Mouse (Mus musculus): ENCODE data around the gene Npcd.

The Npcd gene

DNA sequence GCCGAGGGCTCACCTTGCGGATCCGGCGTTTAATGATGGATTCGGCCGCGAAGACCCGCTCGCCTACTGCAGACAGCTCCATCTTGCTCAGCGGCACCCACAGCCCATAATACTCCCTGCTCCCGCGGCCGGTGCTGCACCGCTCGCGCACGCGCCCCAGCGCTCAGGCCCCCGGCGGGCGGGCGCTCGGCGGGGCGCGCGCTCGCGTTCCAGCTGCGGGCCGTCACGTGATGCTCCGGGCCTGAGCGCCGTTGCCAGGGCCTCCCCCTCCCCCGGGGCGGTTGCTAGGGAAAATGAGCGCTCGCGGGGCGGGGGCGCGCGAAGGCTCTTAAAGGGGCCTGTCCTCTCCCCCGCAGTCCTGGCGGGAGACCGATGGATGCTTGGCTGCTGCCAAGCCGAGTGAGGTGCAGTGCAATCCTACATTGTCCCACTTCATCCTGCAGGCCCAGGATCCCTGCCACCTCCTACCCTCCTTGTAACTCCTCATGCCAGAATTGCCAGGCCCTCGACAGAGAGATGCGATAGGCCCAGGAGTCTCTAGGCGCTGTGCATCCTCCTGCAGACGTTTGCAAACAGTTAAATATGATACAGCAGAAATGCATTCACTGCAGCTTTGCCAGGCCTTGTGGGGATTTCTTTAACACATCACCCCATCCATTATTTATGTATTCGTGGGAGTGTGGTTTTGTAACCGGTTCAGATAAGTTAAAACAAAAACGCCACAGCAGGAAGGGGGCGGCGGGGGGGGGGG lies at the start of gene Npcd, which contains the start of gene Cbx6:
TSS of gene Npcd (minus strand) at position 108 of the 751 bp plus-strand sequence.
TSS of gene Cbx6 (minus strand) at position 559 of the 751 bp plus-strand sequence.
- peak; percentile 98 for DNase-seq

DNA sequence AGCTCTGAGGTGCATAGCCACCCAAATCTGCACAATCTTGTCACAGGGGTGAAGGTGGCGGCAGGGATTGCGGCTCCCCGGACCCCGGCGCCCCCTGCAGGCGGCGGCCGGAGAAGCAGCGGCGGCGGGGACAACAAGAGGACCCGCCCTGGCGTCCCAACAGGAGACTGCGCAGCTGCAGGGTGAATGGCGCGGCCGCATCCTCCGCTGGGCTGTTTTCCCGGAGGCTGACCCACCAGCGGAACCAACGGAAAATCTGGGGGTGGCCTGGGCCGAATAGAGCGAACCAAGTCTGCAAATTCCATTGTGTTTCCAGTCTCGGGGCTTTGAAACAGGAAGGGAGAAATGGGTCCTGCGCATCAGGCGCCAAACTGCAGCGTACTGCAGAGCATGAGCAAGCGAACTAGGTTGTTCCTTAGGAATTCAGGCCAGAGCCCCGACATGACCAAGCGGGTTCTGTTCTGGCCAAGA lies 49.4 kb upstream of the Npcd start:
- DNase-seq = peak; percentile 97

DNA sequence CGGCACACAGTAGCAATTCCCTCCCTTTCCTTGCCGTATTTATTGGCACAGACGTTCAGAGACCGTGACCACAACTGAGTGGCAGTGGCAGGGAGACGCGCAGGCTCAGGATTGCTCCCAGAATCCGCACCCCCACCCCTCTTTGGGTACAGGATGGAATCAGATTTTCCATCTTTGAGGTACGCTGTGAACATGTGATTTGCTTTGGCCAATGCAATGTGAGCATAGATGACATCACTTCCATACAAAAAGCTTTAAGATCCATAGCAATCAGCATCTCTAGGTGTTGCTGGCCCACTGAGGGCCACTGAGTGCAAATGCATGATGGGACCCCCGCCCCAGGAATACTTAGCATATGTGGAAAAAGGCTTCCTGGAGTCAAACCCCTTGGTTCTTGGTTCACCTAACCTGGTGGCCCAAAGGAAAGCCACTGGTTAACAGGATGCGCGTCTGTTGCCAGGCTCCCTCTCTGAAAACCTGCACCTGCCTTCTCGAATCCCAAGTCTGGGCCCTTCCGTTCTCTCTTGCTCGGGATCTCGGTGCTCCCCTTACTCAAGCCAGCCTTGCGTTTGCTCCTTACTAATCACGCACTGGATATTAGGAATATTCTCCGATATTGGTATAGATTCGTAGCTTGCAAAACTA lies 48.7 kb upstream of the Npcd start:
- peak; percentile 21 for DNase-seq

DNA sequence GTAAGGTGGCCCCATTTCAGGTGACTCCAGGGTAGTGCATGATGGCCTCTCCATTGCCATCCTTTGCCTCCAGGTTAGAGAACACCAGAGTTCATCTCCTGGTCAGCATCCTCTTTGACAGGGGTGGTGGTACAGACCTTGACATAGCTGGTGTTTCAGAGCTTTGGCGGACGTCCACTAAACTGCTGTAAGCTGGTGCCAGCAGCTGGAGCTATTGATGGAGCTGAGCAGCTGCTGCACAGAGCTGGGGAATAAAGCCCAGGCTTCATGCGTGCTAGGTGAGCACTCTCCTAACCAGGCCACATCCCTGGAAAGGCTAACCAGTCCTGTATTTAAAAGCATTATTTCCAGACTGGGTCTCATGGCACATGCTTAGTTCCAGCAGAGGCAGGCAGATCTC lies 46.4 kb upstream of the Npcd start:
- no peak for DNase-seq

DNA sequence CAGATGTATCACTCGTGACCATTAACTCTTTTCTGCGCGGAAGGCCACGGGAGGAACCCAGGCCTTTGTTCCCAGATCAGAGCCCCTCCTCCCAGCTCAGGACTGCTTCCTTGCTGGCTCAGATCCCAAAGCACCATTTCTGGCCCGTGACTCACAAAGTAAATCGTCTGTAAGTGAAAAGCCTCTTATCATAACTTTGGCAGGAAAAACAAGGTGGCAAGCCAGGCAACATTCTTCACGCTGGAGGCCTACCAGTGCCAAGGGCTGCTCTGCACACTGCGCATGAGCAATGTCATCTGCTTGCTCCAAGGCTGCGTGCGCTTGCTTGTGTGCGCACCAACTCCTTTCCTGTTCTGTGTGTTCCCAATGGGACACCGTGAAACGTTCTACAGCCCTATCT lies 45.3 kb upstream of the Npcd start:
- peak; percentile 97 for DNase-seq

DNA sequence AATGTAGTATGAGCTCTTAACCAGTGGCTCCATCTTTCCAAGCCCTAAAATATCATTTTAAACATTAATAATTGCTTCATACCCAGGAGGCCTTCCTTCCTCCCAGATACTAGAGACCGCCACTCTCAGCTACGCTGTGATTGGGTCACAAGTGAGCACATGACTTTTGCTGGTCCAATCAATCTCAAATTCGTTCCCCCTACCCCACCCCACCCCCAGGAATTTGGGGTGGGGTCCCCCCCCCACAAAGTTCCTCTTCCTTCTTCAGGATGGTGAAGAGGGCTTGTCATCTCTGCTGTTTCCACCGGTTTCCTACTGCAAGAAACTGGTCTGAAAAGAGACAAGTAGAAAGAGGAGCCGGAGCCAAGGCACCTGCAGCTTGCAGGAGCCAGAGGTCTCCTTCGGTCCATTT lies 44.7 kb upstream of the Npcd start:
- DNase-seq = peak; percentile 73

DNA sequence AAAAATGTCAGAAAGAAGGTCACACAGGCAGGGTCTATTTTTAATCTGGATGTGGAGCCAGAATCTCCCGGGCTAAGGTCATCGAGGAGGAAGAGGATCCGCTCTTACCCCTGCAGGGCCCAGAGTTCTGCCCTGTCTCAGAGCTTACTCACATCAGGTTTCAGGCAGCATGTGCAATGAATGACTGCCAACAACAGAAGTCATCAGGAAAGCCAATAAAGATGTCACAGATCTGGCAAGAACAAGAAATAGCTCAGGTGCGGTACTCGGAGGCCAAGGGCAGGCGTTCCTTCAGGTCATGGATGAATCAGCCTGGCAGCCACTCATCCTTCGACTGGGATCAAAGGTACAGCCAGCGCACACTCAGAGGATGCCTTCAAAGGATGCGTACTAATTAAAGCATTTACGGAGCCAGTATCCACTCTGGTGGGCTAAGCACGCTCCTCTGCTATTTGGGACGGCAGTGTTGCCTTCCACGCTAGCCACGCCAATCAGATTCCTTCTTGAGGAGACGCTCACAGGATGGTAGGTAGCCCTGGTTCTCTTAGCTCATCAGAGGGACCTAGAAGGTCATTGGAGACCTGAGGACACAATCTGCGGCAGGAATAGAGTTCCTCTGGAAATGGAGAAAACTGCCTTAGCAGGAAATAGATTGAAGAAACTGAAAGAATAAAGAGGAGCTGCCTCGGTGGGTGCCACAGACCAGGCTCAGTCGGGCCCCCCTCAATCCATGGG lies 41.4 kb upstream of the Npcd start:
- no peak for DNase-seq

DNA sequence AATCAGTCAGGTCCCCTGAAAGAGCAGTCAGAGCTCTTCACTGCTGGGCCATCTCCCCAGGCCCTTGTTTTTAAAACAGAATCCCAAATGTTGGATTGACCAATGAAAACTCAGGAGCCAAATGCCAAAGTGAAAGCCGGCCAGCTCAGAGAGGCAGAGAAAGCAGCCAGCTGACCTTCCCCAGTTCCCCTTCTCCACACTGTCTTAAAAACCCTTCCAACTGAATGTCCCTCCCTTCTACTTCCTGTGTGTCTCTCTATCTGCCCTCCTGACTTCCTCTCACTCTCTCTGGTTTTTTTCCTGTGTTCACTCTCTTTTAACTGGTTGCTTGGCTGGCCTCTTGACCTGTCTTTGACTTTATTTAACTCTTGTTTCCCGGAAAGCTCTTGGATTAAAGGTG lies 40.0 kb upstream of the Npcd start:
- no peak for DNase-seq

DNA sequence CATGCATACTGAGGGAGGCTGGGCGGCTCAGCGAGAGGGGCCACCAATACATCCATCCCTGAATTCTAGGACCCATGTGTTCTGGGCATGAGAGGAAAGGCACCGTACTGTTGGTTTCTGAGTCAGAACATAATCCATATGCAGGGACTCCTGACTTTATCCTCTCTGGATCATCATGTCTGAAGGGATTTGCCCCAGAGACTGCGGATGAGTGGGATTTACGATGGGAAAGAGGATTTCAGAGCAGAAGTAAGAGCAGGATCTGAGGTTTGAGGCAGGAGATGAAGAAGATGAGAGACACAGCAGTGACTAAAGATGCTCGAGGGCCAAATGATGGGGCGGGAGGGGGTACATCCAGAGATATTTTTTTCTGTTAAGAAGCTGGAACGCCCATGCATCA lies 39.5 kb upstream of the Npcd start:
- DNase-seq = no peak

DNA sequence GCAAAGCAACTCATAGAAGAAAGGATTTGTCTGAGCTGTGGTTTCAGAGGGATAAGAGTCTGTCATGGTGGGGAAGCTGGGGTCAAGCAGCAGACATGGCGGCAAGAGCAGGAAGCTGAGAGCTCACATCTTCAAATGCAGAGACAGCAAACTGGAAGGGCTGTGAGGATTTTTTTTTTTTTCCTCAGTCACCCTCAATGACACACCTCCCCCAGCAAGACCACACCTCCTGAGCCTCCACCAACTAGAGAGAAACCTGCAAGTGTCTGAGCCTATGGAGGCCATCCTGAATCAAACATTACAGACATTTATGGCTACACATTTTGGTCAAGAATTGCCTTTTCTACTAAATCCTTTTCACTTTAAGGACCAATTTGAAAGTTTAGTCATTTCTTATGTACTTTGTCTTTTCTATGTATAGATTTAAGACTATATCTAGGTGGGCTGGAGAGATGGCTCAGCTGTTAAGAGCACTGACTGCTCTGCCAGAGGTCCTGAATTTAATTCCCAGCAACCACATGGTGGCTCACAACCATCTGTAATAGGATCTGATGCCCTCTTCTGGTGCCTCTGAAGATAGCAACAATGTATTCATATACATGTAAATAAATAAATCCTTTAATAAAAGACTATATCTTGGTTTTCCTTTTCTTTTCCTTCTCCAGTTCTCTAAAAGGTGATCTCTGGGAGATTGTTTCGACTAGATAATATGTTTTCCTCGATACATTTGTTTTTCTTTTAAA lies 33.4 kb upstream of the Npcd start:
- no peak for DNase-seq

DNA sequence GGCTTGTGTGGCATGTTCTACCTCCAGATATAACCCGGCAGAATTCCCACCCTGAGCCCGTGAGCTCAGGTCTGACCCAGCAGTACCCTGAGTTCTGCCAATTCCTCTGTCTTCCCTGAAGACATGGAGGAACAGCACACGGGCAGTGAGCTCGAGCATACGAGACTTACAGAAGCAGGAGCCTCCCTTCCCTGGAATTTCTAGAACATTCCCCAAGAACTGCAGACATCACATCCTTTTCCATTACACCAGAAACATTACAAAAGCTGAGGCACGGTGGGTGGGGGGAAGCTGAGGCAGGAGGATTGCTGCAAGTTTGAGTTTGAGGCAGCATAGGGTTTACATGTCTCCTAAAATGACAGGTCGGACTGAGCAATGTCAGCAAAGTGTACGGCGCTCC lies 25.8 kb upstream of the Npcd start:
- DNase-seq = no peak

DNA sequence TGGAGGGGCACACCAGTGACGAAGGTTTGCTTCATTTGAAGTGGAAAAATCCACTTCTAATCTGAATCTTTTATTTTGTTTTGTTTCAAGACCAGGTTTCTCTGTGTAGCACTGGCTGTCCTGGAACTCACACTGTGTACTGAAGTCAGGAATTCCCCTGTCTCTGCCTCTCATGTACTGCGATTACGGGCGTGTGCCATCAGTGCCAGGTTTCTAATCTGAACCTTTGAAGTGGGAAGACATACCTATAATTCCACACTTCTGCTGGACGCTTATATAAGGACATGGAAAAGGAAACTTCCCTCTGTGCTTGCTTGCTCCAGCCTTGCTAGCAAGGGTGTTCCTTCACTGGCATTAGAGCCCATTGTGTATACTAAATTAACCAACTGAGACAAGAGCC lies 24.9 kb upstream of the Npcd start:
- DNase-seq = no peak

DNA sequence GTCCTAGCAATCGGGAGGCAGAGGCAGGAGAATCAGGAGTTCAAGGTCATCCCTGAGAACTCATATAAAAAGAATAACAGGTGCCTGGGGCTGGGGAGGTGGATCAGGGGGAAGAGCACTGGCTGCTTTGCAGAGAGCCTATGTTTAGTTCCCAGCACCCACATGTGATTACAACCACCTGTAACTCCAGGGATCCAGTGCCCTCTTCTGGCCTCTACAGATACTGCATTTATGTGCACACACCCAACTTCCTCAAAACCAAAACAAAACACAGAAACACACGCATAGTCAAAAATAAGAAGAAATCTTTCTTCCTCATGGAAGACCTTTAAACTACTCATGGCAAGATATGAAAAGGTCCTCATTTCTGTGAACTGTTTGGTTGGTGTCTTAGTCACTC lies 16.1 kb upstream of the Npcd start:
- no peak for DNase-seq

DNA sequence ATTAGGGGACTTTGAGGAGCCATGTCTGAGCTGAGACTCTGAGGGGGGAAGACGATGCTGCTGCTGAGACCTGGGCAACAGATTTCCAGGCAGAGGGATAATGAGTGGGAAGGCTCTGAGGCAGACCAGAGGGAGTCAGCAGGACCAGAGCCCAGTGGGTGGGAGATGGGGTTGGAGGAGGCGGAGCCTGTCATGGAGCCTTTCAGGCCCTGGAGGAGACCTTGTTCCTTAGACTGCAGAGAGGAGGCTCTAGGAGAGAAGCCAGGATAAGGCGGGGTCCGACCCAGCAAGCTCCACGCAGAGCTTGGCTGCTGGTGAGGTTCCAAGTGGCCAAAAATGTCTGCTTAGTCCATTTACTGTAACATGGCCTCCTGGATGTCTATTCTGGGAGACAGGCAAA lies 13.1 kb upstream of the Npcd start:
- peak; percentile 77 for DNase-seq

DNA sequence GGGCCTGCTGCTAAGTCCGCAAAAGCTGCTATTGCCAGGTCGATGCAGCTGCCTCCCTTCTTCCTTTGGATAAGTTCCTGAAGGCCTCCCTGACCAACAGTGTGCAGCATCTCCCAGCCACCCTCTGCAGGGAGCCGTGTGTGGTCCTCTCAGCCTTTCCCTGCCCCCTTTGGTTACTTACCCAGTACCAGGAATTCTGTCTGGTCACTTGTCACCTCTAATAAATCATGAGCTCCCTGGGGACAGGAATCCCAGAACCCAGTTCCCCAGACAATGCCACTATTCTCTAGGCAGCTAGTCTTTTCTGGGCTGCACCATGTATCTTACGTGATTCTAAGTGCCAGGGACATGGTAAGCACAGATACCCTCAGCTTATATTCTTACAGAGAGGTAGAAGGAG lies 11.9 kb upstream of the Npcd start:
- DNase-seq = no peak

DNA sequence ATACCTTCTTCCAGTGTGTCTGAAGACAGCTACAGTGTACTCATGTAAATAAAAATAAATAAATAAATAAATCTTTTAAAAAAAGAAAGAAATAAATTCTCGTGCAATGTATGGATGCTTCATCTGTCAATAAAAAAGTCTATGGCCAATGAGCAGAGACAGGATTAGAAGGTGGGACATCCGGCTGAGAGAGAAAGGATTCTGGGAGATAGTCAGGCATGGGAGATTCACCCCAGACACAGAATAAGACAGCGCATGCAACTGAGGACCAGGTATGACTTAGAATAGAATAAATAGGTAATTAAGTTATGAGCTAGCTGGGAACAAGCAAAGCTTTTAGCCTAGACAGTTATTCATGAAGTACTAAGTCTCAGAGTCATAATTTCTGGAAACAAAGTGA lies 8.9 kb upstream of the Npcd start:
- DNase-seq = no peak

DNA sequence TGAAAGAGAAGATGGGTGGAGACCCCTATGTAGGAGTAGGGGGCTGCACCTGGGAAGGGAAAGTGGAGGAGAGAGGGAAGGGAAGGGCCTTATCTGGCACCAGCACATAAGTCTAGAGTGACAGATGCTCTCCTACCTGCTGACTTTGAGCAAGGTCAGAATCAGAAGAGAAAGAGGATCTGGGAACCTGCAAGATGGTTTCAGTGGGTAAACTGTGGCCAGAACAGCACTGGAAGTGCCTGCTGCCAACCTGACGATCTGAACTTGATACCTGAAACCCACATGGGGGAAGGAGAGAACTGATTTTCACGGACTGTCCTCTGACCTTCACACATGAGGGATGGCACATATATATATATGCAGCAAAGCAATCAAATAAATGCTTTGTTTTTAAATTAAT lies 6.2 kb upstream of the Npcd start:
- no peak for DNase-seq

DNA sequence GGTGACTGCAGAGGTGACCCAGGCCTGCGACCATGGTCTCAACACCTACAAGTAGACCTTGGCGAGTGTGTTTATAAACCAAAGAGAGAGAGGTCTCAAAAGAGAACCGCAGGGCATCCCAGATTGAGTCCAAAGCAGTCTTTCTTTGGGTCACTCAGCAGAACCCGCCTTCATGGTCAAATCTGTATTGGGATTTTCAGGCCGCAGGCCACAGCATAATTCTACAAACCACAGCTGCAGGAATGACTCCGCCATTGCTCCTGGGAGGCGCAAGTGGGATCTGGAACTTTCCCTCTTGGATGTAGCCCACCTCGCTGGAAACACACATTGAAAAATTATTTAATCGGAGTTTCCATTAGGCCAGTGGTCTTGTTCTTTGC lies 834 bp upstream of the Npcd start:
- DNase-seq = no peak

DNA sequence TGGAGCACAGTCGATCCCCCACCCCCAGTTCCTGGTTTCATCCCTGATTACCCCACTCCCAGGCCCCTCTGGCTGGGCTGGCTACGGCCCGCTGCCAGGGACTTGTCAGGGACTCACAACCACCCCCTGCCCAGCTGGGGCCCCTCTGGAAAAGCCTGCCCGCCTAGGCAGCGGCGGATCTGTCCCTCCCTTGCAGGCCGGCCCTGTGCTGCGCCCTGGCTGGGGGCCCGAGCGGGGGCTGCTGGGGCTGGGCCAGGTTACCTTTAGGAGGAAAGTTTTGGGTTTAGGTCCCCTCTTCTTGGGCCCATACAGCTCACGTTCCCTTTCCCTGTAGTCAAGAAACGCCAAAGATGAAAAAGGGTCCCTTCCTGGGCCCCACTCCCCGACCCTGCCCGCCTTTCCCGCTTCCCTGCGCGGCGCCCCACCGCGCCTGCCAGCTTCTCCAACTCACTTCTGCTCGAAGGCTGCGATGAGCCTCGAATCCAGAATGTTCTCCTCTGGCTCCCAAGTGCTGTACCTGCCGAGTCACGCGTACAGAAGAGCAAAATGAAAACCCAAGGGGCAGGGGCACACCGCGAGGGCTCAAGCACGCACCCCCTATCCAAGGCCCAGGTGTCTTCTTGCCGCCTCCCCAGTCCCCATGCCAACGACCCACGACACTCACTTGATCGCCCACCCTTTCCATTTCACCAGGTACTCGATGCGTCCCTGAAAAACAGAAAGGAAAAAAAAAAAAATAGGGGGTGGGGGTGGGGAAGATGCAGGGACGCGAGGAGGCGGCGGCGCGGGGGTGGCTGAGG lies 586 bp downstream of the Npcd start:
- peak; percentile 57 for DNase-seq

DNA sequence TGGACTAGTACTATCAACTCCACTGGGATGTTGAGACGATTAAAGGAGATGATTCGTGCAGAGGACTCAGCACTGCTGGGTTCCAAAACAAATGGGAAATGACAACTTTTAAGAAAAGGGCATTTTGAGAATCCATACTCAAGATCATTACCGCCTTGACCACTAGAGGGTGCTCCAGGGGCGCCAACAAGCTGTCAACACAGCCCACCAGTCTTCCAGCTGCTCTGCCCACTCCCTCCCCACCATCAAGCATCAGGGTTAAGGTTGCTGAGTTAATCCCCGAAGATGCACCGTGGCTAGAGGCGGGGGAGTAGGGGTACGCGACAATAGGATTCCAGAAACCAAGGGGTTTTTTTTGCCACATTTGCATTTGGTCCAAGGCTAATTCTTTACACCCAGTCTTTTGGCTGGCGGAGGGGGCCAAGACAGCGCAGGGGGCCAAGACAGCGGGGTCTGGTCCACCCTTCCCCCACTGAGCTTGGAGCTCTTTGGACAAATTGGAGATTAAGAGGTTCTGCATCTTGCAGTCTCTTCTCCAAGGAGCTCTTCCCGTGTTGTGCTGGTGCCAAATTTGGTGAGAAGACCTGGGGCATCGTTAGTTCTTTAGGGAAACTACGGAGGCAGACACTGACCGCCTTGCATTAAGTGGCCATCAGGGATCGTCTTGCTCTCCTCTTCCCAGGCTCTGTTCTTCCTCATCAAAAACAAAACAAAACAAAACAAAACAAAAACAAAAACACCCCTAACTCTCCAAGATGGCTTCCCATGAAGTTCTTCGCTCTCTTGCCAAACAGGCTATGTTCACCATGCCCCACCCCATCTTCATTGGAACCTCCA lies 1.8 kb downstream of the Npcd start:
- peak; percentile 91 for DNase-seq

DNA sequence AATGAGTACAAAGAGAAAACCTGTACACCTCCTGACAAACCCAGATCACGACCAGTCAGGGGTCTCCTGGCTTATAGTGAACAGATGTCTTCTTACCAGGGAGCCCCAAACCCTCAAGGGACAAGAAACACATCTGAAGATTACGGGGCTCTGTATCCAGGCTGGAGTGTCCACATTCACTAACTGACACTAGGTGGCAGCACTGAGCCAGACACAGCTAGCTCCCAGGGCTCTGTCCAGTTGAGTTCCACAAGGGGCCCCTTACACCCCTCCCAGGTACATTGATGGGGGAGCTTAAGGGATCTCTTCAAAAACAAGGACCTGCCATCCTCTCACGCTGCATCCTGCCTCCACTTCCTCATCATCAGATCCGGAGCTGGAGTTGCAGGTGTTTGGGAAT lies 3.6 kb downstream of the Npcd start:
- DNase-seq = peak; percentile 85
